Mouse (Mus musculus) limb, embryonic 15.5 days (tissue): ENCODE data around the gene Ccdc158. TPM values are rescaled to one million over a fixed set of nuclear protein-coding genes. Genes with fewer than 3 reads are reported as not detected.

ENCODE experiments used
- ATAC-seq: fragments of 200-750 bp; cut with Nextera tagmentation; 2 replicates; pipeline ENCODE4 v1.8.0; 2017; ENCODE audit warnings: low read depth, moderate TSS enrichment; ENCODE audit not compliant: insufficient number of reproducible peaks, low FRiP score, low TSS enrichment
- H3K27ac ChIP-seq: fragments of 300-500 bp; sonication (generic); 2 replicates; pipeline ENCODE4 v1.5.1; 2015; ENCODE audit warnings: moderate library complexity, mild to moderate bottlenecking, inconsistent platforms
- H3K27me3 ChIP-seq: fragments of 300-500 bp; sonication (generic); 2 replicates; pipeline ENCODE4 v1.6.1; 2015; ENCODE audit warnings: inconsistent platforms
- H3K36me3 ChIP-seq: fragments of 300-500 bp; sonication (generic); 2 replicates; pipeline ENCODE4 v1.6.1; 2015; ENCODE audit warnings: inconsistent platforms
- H3K4me1 ChIP-seq: fragments of 300-500 bp; sonication (generic); 2 replicates; pipeline ENCODE4 v1.6.1; 2015; ENCODE audit warnings: inconsistent platforms
- H3K4me2 ChIP-seq: fragments of 300-500 bp; sonication (generic); 2 replicates; pipeline ENCODE4 v1.6.1; 2015; ENCODE audit warnings: mild to moderate bottlenecking, inconsistent platforms
- H3K4me3 ChIP-seq: fragments of 300-500 bp; sonication (generic); 2 replicates; pipeline ENCODE4 v1.5.1; 2015; ENCODE audit warnings: mild to moderate bottlenecking, inconsistent platforms
- H3K9ac ChIP-seq: fragments of 300-500 bp; sonication (generic); 2 replicates; pipeline ENCODE4 v1.6.1; 2015; ENCODE audit warnings: inconsistent platforms
- H3K9me3 ChIP-seq: fragments of 300-500 bp; sonication (generic); 2 replicates; pipeline ENCODE4 v1.6.1; 2016; ENCODE audit warnings: inconsistent platforms
- WGBS: fragments of 180-500 bp; shearing (Covaris S2); methylation state at CpG from one replicate; pipeline ENCODE4 v1.1.7; 2015; 5-methylcytosine and 5-hydroxymethylcytosine counted together
- polyA plus RNA-seq: library from polyadenylated mRNA; unstranded; fragments of >200 nt; fragmentation: Nextera tagmentation; extraction: Ambion mirVana; gene quantifications from 2 replicates; pipeline ENCODE4 v1.2.1, GENCODE M21; 2015

The Ccdc158 gene
- polyA plus RNA-seq, 1 experiment from 2014 or later = 0.99 TPM

DNA sequence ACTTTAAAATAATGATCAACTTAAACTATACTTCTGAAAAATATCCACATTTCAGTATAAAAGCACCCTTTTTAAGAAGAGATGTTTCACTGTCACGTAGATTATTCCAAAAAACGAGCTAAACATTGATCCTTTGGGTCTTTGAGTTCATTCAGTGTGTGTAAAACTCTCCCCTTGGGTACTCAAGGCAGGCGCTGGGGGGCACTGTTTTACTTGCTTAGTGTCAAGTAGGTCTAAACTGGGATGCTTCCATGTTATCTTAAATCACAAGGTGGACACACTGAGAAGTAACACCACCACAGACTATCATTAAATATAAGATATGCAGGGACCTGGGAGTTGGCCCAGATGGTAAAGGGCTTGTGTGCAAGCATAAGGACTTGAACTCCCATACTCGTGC, 41.5 kb downstream of the Ccdc158 start:
- WGBS = 68% methylated on average over 4 of the region's 4 CpGs
- H3K27ac ChIP-seq = no peak overlapping the region

GRCm38 (mm10) chr5:92627896-92628295, 47.2 kb downstream of the Ccdc158 start:
- Histone ChIP-seq H3K4me3 (no peak overlapping the region), H3K9ac (no peak overlapping the region), H3K36me3 (no peaks in the 10 kb centered on the region), H3K27me3 (no peaks in the 10 kb centered on the region), H3K27ac (no peak overlapping the region), H3K4me1 (no peaks in the 10 kb centered on the region), H3K4me2 (no peak overlapping the region), H3K9me3 (no peaks in the 10 kb centered on the region)
- 38% methylated on average over 7 of the region's 7 CpGs for WGBS
- ATAC-seq = no peak

More for the DNA sequence above, 41.5 kb downstream of the Ccdc158 start:
- no peaks in the 10 kb centered on the region for H3K9me3 ChIP-seq
- H3K9ac ChIP-seq = no peak overlapping the region
- H3K4me2 ChIP-seq = no peak overlapping the region
- H3K4me1 ChIP-seq = no peaks in the 10 kb centered on the region
- ATAC-seq = no peak
- no peaks in the 10 kb centered on the region for H3K27me3 ChIP-seq
- H3K36me3 ChIP-seq = no peaks in the 10 kb centered on the region
- H3K4me3 ChIP-seq = no peak overlapping the region

DNA sequence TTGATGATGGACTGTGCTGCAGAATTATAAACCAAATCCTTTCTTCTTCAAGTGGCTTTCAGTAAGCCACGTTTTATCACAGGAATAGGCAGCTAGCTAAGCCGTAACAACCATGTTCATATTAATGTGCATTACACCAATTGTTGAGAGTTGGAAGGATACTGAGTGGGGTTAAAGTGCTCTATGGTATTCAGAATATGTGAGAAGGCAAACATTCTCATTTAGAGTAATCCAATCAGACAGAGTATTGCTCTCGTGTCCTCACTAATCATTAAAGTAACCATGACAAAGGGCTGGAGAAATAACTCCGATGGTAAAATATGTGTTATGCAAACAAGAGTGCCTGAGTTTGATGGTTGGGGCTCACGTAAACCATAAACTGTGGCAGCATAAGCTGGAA, 53.2 kb downstream of the Ccdc158 start:
- Histone ChIP-seq H3K9me3 (no peaks in the 10 kb centered on the region), H3K4me1 (no peaks in the 10 kb centered on the region), H3K27me3 (no peaks in the 10 kb centered on the region), H3K36me3 (no peaks in the 10 kb centered on the region), H3K27ac (no peak overlapping the region), H3K4me2 (no peak overlapping the region), H3K4me3 (no peak overlapping the region), H3K9ac (no peak overlapping the region)
- no peak for ATAC-seq
- 77% methylated on average over 5 of the region's 5 CpGs for WGBS

- no peaks in the 10 kb centered on the region for H3K36me3 ChIP-seq
- H3K4me3 ChIP-seq = no peak overlapping the region
- H3K27ac ChIP-seq = no peak overlapping the region
- WGBS = 88% methylated on average over 4 of the region's 4 CpGs
- no peaks in the 10 kb centered on the region for H3K27me3 ChIP-seq
- H3K4me1 ChIP-seq = no peaks in the 10 kb centered on the region
- H3K9ac ChIP-seq = no peak overlapping the region
- H3K9me3 ChIP-seq = no peaks in the 10 kb centered on the region
- ATAC-seq = no peak
- H3K4me2 ChIP-seq = no peak overlapping the region
Observed at GRCm38 (mm10) chr5:92612756-92613155, 62.3 kb downstream of the Ccdc158 start.

- ATAC-seq = no peak
- H3K9me3 ChIP-seq = no peaks in the 10 kb centered on the region
- H3K4me1 ChIP-seq = peaks cover 19% of the 10 kb centered on the region
- H3K36me3 ChIP-seq = peaks cover 3% of the 10 kb centered on the region
- no peak overlapping the region for H3K4me3 ChIP-seq
- 90% methylated on average over 5 of the region's 5 CpGs for WGBS
- no peak overlapping the region for H3K4me2 ChIP-seq
- H3K27ac ChIP-seq = no peak overlapping the region
- no peaks in the 10 kb centered on the region for H3K27me3 ChIP-seq
- H3K9ac ChIP-seq = no peak overlapping the region
Observed at GRCm38 (mm10) chr5:92607492-92608229, 67.4 kb downstream of the Ccdc158 start.

DNA sequence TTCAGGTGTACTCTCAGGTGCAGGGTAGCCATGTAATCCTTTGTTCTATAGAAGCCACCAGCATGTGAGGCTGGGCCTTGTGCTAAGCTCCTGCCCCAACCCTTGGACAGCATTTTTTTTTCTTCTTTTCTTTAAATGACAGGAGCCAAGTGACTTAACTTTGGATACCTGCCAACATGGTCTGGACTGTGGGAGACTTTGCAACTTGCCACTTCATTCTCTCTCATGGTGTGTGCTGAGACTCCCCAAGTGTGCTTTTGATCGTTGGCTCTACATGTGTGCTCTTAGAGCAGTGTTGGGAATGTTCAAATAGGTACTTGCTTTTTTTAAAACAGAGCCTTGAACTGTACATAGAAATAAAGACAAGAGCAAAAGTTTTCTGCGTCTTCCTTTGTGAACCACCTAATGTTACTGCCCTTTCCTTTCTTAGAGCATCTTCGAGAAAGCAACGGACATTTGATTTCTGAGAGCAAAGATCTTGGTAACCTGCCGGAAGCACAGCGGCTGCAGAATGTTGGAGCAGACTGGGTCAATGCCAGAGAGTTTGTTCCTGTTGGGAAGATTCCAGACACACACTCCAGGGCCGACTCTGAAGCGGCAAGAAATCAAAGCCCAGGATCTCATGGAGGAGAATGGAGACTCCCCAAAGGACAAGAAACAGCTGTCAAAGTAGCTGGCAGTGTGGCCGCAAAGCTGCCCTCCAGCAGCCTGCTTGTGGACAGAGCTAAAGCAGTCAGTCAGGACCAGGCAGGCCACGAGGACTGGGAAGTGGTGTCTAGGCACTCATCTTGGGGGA, 70.4 kb downstream of the Ccdc158 start:
- no peaks in the 10 kb centered on the region for H3K27me3 ChIP-seq
- H3K9ac ChIP-seq = no peak overlapping the region
- WGBS = 57% methylated on average over 10 of the region's 10 CpGs

GRCm38 (mm10) chr5:92602691-92603690, 72.1 kb downstream of the Ccdc158 start, which contains the start of gene Stbd1:
Stbd1 (plus strand) TSS chr5:92603041.
- Histone ChIP-seq H3K4me3 (peak within 1 kb of the TSS; percentile 70), H3K4me1 (peaks cover 21% of the 10 kb centered on the region), H3K9me3 (no peaks in the 10 kb centered on the region), H3K27me3 (no peaks in the 10 kb centered on the region), H3K9ac (peak within 1 kb of the TSS; percentile 65), H3K27ac (peak within 1 kb of the TSS; percentile 48), H3K36me3 (peaks cover 3% of the 10 kb centered on the region), H3K4me2 (peak within 1 kb of the TSS; percentile 96)
- WGBS = under 1% methylated on average over 60 of the region's 69 CpGs
- peak; percentile 83 for ATAC-seq

More for the DNA sequence above, 70.4 kb downstream of the Ccdc158 start:
- H3K4me2 ChIP-seq = no peak overlapping the region
- peaks cover 3% of the 10 kb centered on the region for H3K36me3 ChIP-seq
- no peak overlapping the region for H3K27ac ChIP-seq
- H3K4me1 ChIP-seq = peaks cover 21% of the 10 kb centered on the region
- no peak for ATAC-seq
- no peaks in the 10 kb centered on the region for H3K9me3 ChIP-seq
- 0 out of 2 replicates have a peak overlapping the region, but pooled peaks have one; percentile 7 for H3K4me3 ChIP-seq

DNA sequence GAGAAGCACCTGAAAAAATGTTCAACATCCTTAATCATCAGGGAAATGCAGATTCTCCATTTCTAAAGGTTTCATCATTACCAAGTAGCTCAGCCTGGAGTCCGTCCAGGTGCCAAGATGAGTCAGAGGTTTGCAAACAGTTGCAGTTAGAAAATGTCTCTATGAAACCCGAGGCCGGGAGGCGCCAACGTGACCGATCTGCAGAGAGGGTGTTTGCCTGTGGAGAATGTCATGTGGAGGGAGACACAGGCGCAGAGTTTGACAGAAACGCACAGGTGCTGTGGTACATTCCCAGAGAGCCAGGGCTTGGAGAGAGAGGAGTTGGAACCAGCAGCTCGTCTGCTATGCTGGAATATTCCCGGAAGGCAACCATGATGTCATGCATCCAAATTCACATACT, 76.0 kb downstream of the Ccdc158 start:
- H3K4me3 ChIP-seq = no peak overlapping the region
- WGBS = 63% methylated on average over 10 of the region's 10 CpGs
- peaks cover 11% of the 10 kb centered on the region; the same call in 1 of the 2 replicates for H3K4me1 ChIP-seq
- peak; percentile 17; the same call in 1 of the 2 replicates for ATAC-seq
- no peaks in the 10 kb centered on the region for H3K36me3 ChIP-seq
- H3K27me3 ChIP-seq = no peaks in the 10 kb centered on the region
- H3K27ac ChIP-seq = peak overlapping the region; percentile 43; the same call in 1 of the 2 replicates
- no peak overlapping the region for H3K9ac ChIP-seq
- H3K9me3 ChIP-seq = no peaks in the 10 kb centered on the region
- H3K4me2 ChIP-seq = no peak overlapping the region

- Histone ChIP-seq H3K27me3 (no peaks in the 10 kb centered on the region), H3K9ac (no peak overlapping the region), H3K4me1 (no peaks in the 10 kb centered on the region), H3K4me2 (no peak overlapping the region), H3K27ac (no peak overlapping the region), H3K36me3 (no peaks in the 10 kb centered on the region), H3K4me3 (no peak overlapping the region), H3K9me3 (no peaks in the 10 kb centered on the region)
- ATAC-seq = no peak
- WGBS = 89% methylated on average over 8 of the region's 8 CpGs
Observed at GRCm38 (mm10) chr5:92596865-92597264, 78.2 kb downstream of the Ccdc158 start.

DNA sequence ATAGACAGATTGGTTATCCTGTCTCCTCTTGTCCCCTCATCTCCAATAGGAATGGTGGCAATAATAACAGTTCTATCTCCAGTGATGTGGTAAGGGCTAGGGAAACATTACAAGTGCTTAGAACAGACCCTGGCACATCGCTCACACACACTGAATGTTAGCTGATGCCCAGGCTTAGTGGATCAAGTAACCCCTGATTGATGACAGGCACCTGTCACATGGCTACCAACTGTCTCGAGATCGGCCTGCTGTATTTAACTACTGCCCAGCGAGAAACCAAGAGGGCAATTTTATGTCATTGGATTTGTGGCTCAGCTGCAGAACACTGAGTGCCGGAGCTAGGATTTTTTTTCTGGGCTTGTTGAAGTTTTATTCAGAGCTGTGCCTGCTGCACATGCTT, 80.0 kb downstream of the Ccdc158 start:
- no peaks in the 10 kb centered on the region for H3K36me3 ChIP-seq
- 52% methylated on average over 5 of the region's 5 CpGs for WGBS
- H3K4me2 ChIP-seq = no peak overlapping the region
- H3K4me1 ChIP-seq = no peaks in the 10 kb centered on the region
- no peak overlapping the region for H3K27ac ChIP-seq
- no peak overlapping the region for H3K9ac ChIP-seq
- ATAC-seq = no peak
- no peak overlapping the region for H3K4me3 ChIP-seq
- no peaks in the 10 kb centered on the region for H3K27me3 ChIP-seq
- no peaks in the 10 kb centered on the region for H3K9me3 ChIP-seq

DNA sequence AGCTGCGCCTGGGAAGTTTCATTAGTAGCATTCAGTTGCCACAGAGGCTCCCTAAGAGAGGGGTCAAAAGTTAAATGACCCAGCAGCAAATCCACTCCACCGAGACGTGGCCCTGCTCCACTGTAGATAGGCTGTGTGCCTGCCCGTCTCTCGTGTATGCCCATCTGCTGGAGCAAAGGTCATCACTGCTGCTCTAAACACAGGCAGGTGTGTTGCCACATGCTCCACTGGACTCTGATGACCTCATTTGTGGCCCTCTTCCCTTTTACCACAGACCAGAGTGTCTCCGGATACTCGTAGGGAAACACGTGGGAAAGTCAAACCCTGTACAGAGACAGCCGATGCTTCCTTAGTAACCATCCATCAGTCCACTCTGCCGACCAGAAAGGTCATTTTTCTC, 89.1 kb downstream of the Ccdc158 start:
- no peak for ATAC-seq

More for the DNA sequence above, 89.1 kb downstream of the Ccdc158 start:
- Histone ChIP-seq H3K27ac (no peak overlapping the region), H3K4me2 (no peak overlapping the region), H3K9me3 (no peaks in the 10 kb centered on the region), H3K36me3 (no peaks in the 10 kb centered on the region), H3K9ac (no peak overlapping the region), H3K4me1 (no peaks in the 10 kb centered on the region), H3K4me3 (no peak overlapping the region), H3K27me3 (no peaks in the 10 kb centered on the region)
- 60% methylated on average over 10 of the region's 10 CpGs for WGBS
